8 mouse cellular contexts compared by ENCODE assay signal in genomic region chr7:112865739-112866138, GRCm38 (mm10).
DNase-seq lines count a peak whose midpoint lies in the region; ATAC-seq lines count a peak whose summit lies in the region.
"Had no signal": no experiment of that assay in that cellular context is flagged by ENCODE, and none has a peak within 500 bp of the region (broad histone marks: within the 10 kb centered on the region; RNA-seq: fewer than 3 reads in every experiment).

No protein-coding gene starts in this region.

- H3K27me3 ChIP-seq in embryonic facial prominence, embryonic 11.5 days (ENCODE audit: control insufficient read depth, insufficient read depth, low read length) = no peaks in the 10 kb centered on the region
- H3K27me3 ChIP-seq in limb, embryonic 10.5 days (ENCODE audit: low read depth, poor library complexity, severe bottlenecking) = no peaks in the 10 kb centered on the region
- H3K27me3 ChIP-seq: heart, embryonic 15.5 days had no signal

- no peak overlapping the region for H3K4me2 ChIP-seq in embryonic facial prominence, embryonic 11.5 days (ENCODE audit: low read depth, low read length)
- H3K4me2 ChIP-seq: heart, embryonic 15.5 days had no signal

- no peak overlapping the region for H3K9ac ChIP-seq in embryonic facial prominence, embryonic 11.5 days (replicated peaks; ENCODE audit: low read length)
- H3K9ac ChIP-seq: heart, embryonic 15.5 days had no signal

- intact Hi-C loops in heart, postnatal 36 days (cut with DNase I) = loop anchor here (2.0 to 5.0 kb wide), 2 partner anchors 83 to 489 kb away; no protein-coding TSS in a partner anchor

- 10% methylated on average over 2 of the region's 2 CpGs for WGBS in embryonic facial prominence, embryonic 11.5 days
- 17% methylated on average over 2 of the region's 2 CpGs for WGBS in limb, embryonic 10.5 days

- H3K36me3 ChIP-seq in embryonic facial prominence, embryonic 11.5 days (replicated peaks; ENCODE audit: control insufficient read depth, insufficient read depth, low read depth, low read length) = no peaks in the 10 kb centered on the region; the same call in none of the 2 replicates
- H3K36me3 ChIP-seq in limb, embryonic 10.5 days = peaks cover 63% of the 10 kb centered on the region

- no peak overlapping the region for H3K4me3 ChIP-seq in embryonic facial prominence, embryonic 11.5 days (ENCODE audit: low read depth, low read length)
- no peak overlapping the region for H3K4me3 ChIP-seq in limb, embryonic 10.5 days
- H3K4me3 ChIP-seq: heart, embryonic 15.5 days had no signal

- H3K27ac ChIP-seq in embryonic facial prominence, embryonic 11.5 days (replicated peaks; ENCODE audit: low read depth, low read length) = no peak overlapping the region
- H3K27ac ChIP-seq in limb, embryonic 10.5 days = no peak overlapping the region
- H3K27ac ChIP-seq: heart, embryonic 15.5 days had no signal

- no peak for ATAC-seq in embryonic facial prominence, embryonic 11.5 days (replicated peaks; ENCODE audit: insufficient number of reproducible peaks, low FRiP score, low TSS enrichment, low read depth)

- peak; percentile 11 for DNase-seq in thymus, postnatal 25 days
- no peak for DNase-seq in thymus, postnatal 36 days
- peak; percentile 86 for DNase-seq in adrenal gland, postnatal 14 days
- DNase-seq in embryonic facial prominence, embryonic 11.5 days (ENCODE audit: low spot score) = peak; percentile 69
- DNase-seq in heart, postnatal 36 days = peak; percentile 73 to 75
- peak; percentile 76 for DNase-seq in limb, embryonic 10.5 days (ENCODE audit: low spot score)
- peak; percentile 73 to 76 for DNase-seq in right cerebral cortex, adult 2 months (ENCODE audit: low spot score in 2 of 2)

- no peaks in the 10 kb centered on the region for H3K4me1 ChIP-seq in embryonic facial prominence, embryonic 11.5 days (ENCODE audit: control insufficient read depth, insufficient read depth, low read length)
- peaks cover 26% of the 10 kb centered on the region for H3K4me1 ChIP-seq in limb, embryonic 10.5 days

- H3K9me3 ChIP-seq in embryonic facial prominence, embryonic 11.5 days (replicated peaks; ENCODE audit: control insufficient read depth, low read length) = no peaks in the 10 kb centered on the region
- no peaks in the 10 kb centered on the region for H3K9me3 ChIP-seq in limb, embryonic 10.5 days (replicated peaks)
- H3K9me3 ChIP-seq: heart, embryonic 15.5 days had no signal

Comparison
In these comparisons a context has a peak if more than half of its experiments do, and no peak if none do; other contexts are left out.
1. DNase-seq: peak in thymus, postnatal 25 days (single experiment), adrenal gland, postnatal 14 days (single experiment), embryonic facial prominence, embryonic 11.5 days (single experiment), heart, postnatal 36 days (2 of 2), limb, embryonic 10.5 days (single experiment) and right cerebral cortex, adult 2 months (2 of 2); none in thymus, postnatal 36 days (0 of 2).